Mouse (Mus musculus) bone marrow, adult 2 months (tissue): Measurements from ENCODE around the gene Zcchc3. TPM values are rescaled to one million over a fixed set of nuclear protein-coding genes. Genes with fewer than 3 reads are reported as not detected.

Experiments used
- H3K27ac ChIP-seq: fragments of 200-500 bp; 2 replicates; pipeline ENCODE4 v1.5.1; 2012; ENCODE audit warnings: low read depth, mild to moderate bottlenecking, control low read depth, inconsistent platforms, low read length; ENCODE audit not compliant: control insufficient read depth, poor library complexity, insufficient read depth
- H3K4me1 ChIP-seq: fragments of 200-500 bp; 2 replicates; pipeline ENCODE4 v1.6.1; 2011; ENCODE audit warnings: low read length; ENCODE audit not compliant: control insufficient read depth, insufficient read depth
- H3K4me3 ChIP-seq: fragments of 200-500 bp; replicated peaks from 2 replicates; pipeline ENCODE3; 2011; ENCODE audit warnings: mild to moderate bottlenecking, low read depth, low read length, control low read depth; ENCODE audit not compliant: control insufficient read depth
- CTCF ChIP-seq: fragments of 200-500 bp; IDR thresholded peaks from 2 replicates; pipeline ENCODE4 v1.5.1; 2011; ENCODE audit warnings: low read length, control low read depth; ENCODE audit not compliant: control insufficient read depth, insufficient read depth
- POLR2A ChIP-seq: fragments of 200-500 bp; IDR thresholded peaks from 2 replicates; pipeline ENCODE4 v1.6.1; 2011; ENCODE audit warnings: low read depth, mild to moderate bottlenecking, control low read depth, low read length, borderline replicate concordance; ENCODE audit not compliant: control insufficient read depth
- WGBS: fragments of 180-500 bp; shearing (Covaris S2); methylation state at CpG from one replicate; pipeline ENCODE4 v1.1.7; 2018; 5-methylcytosine and 5-hydroxymethylcytosine counted together
- polyA plus RNA-seq: library from polyadenylated mRNA; stranded (reverse); fragments of >200 nt; gene quantifications from 2 replicates; pipeline ENCODE4 v1.2.4, GENCODE M21; 2011; ENCODE audit warnings: low replicate concordance; ENCODE audit not compliant: missing spikeins, insufficient read depth, insufficient read length

Gene Zcchc3
- polyA plus RNA-seq, 1 experiment: 6.2 TPM

DNA sequence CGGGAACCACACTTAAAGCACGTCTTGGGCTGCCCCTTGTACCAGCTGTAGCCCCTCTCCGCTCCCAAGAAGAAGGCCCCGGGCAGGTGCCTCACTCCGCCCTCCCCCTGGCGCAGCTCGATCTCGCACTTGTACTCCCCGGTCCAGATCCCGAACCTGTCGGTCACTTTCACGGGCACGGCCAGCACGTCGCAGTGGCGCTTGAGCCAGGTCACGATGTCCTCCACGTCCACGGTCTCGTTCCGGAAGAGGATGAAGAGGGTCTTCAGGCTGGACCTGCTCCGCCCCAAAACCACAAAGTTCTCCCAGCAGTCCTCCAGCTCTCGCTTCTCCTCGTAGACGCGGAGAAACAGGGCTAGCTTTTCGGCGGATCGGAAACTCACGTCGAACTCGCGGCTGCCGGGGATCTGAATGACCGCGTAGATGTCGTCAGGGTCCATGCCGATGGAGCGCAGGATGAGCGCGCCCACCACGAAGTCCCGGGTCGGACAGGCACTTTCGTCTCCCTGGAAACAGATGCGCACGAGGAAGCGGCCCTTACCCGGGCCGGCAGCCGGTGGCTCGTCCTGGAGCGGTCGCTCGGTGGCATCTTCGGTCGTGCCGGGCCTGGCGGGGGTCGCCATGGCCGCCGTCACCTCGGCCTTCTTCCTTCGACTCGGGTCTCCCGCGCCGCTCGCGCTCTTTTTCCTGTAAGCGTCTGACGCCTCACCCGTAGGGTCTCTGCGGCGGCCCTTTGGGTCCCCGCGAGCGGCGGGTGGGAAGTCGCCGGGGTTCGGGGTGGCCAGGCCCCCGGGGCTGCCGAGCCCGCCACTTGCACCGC lies 852 bp downstream of the Zcchc3 start:
- TF ChIP-seq CTCF: no peak
- no peak for TF ChIP-seq POLR2A
- H3K27ac ChIP-seq: peak overlapping the region; percentile 44; the same call in 1 of the 2 replicates
- H3K4me1 ChIP-seq: no peaks in the 10 kb centered on the region
- WGBS: 10% methylated on average over 86 of the region's 86 CpGs
- peak overlapping the region; percentile 66 for H3K4me3 ChIP-seq

DNA sequence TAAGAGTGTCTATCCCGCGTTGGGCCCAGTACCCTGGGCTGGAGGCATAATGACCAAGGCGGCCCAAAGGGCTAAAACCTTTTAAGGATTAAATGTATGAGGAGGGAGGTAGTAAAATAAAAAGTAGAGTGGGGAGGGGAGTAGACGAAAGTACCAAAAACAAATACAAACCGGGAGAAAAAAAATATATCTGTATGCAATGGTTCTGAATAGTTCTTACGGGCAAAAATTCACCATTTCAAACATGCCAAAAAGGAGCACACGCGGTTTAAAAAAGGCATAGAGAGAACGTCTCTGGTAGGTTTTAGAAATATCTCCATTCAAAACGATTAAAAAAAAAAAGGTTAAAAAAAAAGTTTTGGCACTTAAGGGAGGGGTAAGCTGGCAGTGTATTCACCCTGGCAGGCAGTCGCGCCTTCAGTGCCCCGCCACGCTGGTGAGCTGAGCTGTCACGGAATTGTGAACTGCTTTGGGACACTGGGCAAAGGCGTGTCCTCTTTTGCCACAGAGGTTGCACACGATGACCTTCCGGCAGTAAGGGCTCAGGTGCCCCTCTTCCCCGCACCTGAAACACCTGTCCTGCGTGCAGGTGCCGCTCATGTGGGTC lies 1.6 kb downstream of the Zcchc3 start:
- no peaks in the 10 kb centered on the region for H3K4me1 ChIP-seq
- H3K4me3 ChIP-seq: peak overlapping the region; percentile 45
- no peak overlapping the region; the same call in 1 of the 2 replicates for H3K27ac ChIP-seq
- WGBS: 73% methylated on average over 21 of the region's 21 CpGs
- TF ChIP-seq POLR2A (no peak), CTCF (no peak)

GRCm38 (mm10) chr2:152412526-152413157 lies 2.2 kb downstream of the Zcchc3 start:
- TF ChIP-seq CTCF (no peak), POLR2A (no peak)
- Histone ChIP-seq H3K27ac (no peak overlapping the region), H3K4me3 (no peak overlapping the region), H3K4me1 (no peaks in the 10 kb centered on the region)
- WGBS: 85% methylated on average over 15 of the region's 15 CpGs

GRCm38 (mm10) chr2:152411471-152411870 lies 3.4 kb downstream of the Zcchc3 start:
- Histone ChIP-seq H3K4me1 (no peaks in the 10 kb centered on the region), H3K27ac (no peak overlapping the region)
- WGBS: 84% methylated on average over 7 of the region's 7 CpGs

GRCm38 (mm10) chr2:152410971-152411371 lies 3.9 kb downstream of the Zcchc3 start:
- no peaks in the 10 kb centered on the region for H3K4me1 ChIP-seq
- H3K4me3 ChIP-seq: no peak overlapping the region
- 41% methylated on average over 15 of the region's 15 CpGs for WGBS
- no peak overlapping the region for H3K27ac ChIP-seq
- TF ChIP-seq POLR2A (no peak), CTCF (no peak)

More at GRCm38 (mm10) chr2:152411471-152411870, 3.4 kb downstream of the Zcchc3 start:
- no peak overlapping the region for H3K4me3 ChIP-seq
- TF ChIP-seq POLR2A: no peak
- no peak for TF ChIP-seq CTCF

DNA sequence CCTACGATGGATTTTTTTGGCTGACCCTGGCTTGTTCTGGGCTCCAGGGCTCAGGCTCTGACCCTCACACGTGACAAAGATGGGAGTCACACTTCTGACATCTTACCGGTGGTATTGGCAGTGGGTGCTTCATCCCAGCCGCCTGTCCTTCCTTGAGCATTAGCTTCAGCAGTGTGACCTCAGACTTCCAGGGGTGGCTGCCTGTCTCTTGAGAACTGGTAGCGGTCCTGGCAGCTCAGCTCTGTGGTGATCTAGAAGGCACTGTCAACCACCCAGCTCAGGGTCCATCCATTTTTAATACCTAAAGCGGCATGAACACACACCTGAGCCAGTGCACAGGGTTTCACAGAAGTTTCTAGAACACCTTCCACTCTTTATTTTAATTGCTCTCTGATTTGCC lies 5.0 kb downstream of the Zcchc3 start:
- H3K27ac ChIP-seq: no peak overlapping the region

DNA sequence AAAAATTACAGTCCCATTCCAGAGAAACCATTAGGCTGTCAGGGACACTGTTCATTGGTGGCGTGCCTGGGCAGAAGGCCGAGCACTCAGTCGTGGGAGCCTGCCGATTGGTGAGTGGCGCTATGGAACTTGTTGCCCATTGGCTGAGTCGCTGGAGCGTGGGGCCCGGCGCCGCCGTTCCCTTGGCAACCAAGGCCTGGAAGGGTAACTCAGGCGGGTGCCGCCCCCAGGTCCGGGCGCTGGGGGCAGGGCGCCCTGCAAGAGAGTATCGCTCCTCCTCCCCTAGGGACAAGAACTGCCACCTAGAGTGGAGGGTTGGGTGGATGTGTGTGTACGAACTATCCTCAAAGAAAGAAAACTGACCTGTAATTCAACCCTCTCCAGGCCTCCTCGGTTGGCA lies 8.7 kb downstream of the Zcchc3 start:
- 1% methylated on average over 19 of the region's 19 CpGs for WGBS
- Histone ChIP-seq H3K4me1 (no peaks in the 10 kb centered on the region), H3K27ac (no peak overlapping the region), H3K4me3 (no peak overlapping the region)
- TF ChIP-seq POLR2A (no peak), CTCF (no peak)

More for the DNA sequence above, 5.0 kb downstream of the Zcchc3 start:
- no peak for TF ChIP-seq CTCF
- TF ChIP-seq POLR2A: no peak
- Histone ChIP-seq H3K4me3 (no peak overlapping the region), H3K4me1 (no peaks in the 10 kb centered on the region)
- 85% methylated on average over 6 of the region's 6 CpGs for WGBS

GRCm38 (mm10) chr2:152399122-152399542 lies 15.7 kb downstream of the Zcchc3 start:
- H3K4me3 ChIP-seq: peak overlapping the region; percentile 41
- no peaks in the 10 kb centered on the region; the same call in none of the 2 replicates for H3K4me1 ChIP-seq
- 15% methylated on average over 13 of the region's 13 CpGs for WGBS
- TF ChIP-seq CTCF (no peak), POLR2A (no peak)
- H3K27ac ChIP-seq: peak overlapping the region; percentile 68; the same call in 1 of the 2 replicates
